Mouse (Mus musculus) small intestine, adult 2 months (tissue): Measurements from ENCODE around the gene Bin2. TPM values are rescaled to one million over a fixed set of nuclear protein-coding genes. Genes with fewer than 3 reads are reported as not detected.
A peak's percentile ranks its signal among the peaks of the same experiment; 100 is the strongest.

Source experiments
- H3K27ac ChIP-seq: fragments of 200-500 bp; 2 replicates; pipeline ENCODE4 v1.5.1; 2012; ENCODE audit warnings: low read depth, low read length, control low read depth, inconsistent platforms; ENCODE audit not compliant: insufficient read depth
- H3K27me3 ChIP-seq: fragments of 200-500 bp; 2 replicates; pipeline ENCODE4 v1.6.1; 2012; ENCODE audit warnings: mild to moderate bottlenecking, moderate library complexity, low read length, inconsistent platforms; ENCODE audit not compliant: control insufficient read depth, insufficient read depth
- H3K36me3 ChIP-seq: fragments of 200-500 bp; 2 replicates; pipeline ENCODE4 v1.6.1; 2012; ENCODE audit warnings: mild to moderate bottlenecking, low read length, control low read depth, inconsistent platforms; ENCODE audit not compliant: control insufficient read depth, insufficient read depth
- H3K4me1 ChIP-seq: fragments of 200-500 bp; 2 replicates; pipeline ENCODE4 v1.6.1; 2012; ENCODE audit warnings: low read length, inconsistent platforms, mixed read lengths; ENCODE audit not compliant: control insufficient read depth, insufficient read depth, insufficient read length
- H3K4me3 ChIP-seq: fragments of 200-500 bp; 2 replicates; pipeline ENCODE4 v1.5.1; 2012; ENCODE audit warnings: low read depth, mild to moderate bottlenecking, control low read depth, inconsistent platforms, low read length, moderate library complexity
- CTCF ChIP-seq: fragments of 200-500 bp; IDR thresholded peaks from 2 replicates; pipeline ENCODE4 v1.5.1; 2012; ENCODE audit warnings: low read depth, mild to moderate bottlenecking, control low read depth, inconsistent platforms, low read length, moderate library complexity, mixed read lengths; ENCODE audit not compliant: insufficient replicate concordance, insufficient read length; ENCODE audit errors: extremely low read depth
- POLR2A ChIP-seq: fragments of 200-500 bp; IDR thresholded peaks from 2 replicates; pipeline ENCODE4 v1.6.1; 2012; ENCODE audit warnings: low read depth, mild to moderate bottlenecking, control low read depth, inconsistent platforms, low read length, moderate library complexity
- WGBS: fragments of 180-500 bp; shearing (Covaris S2); methylation state at CpG from one replicate; pipeline ENCODE4 v1.1.7; 2018; 5-methylcytosine and 5-hydroxymethylcytosine counted together
- polyA plus RNA-seq: library from polyadenylated mRNA; depleted of rRNA; stranded (reverse); fragments of >200 nt; gene quantifications from 2 replicates; pipeline ENCODE4 v1.2.3, GENCODE M21; 2012

Bin2 gene
- polyA plus RNA-seq, 1 experiment = 13.0 TPM

GRCm38 (mm10) chr15:100691990-100692389, 22.6 kb upstream of the Bin2 start:
- peaks cover 46% of the 10 kb centered on the region for H3K36me3 ChIP-seq
- no peak overlapping the region for H3K27ac ChIP-seq
- no peaks in the 10 kb centered on the region for H3K27me3 ChIP-seq
- TF ChIP-seq POLR2A (no peak), CTCF (no peak)
- peaks cover 9% of the 10 kb centered on the region; the same call in 1 of the 2 replicates for H3K4me1 ChIP-seq
- WGBS = 59% methylated on average over 3 of the region's 3 CpGs
- H3K4me3 ChIP-seq = no peak overlapping the region

GRCm38 (mm10) chr15:100687430-100687971, 18.1 kb upstream of the Bin2 start, which contains the start of gene Cela1:
TSS of gene Cela1 (minus strand) at chr15:100687921.
- Histone ChIP-seq H3K27me3 (no peaks in the 10 kb centered on the region), H3K4me1 (peaks cover 14% of the 10 kb centered on the region; the same call in 1 of the 2 replicates), H3K36me3 (peaks cover 8% of the 10 kb centered on the region), H3K27ac (0 out of 2 replicates have a peak within 1 kb of the TSS, but pooled peaks have one; percentile 3), H3K4me3 (no peak within 1 kb of the TSS)
- TF ChIP-seq CTCF (no peak), POLR2A (no peak)
- WGBS = 35% methylated on average over 8 of the region's 8 CpGs

- H3K27me3 ChIP-seq = no peaks in the 10 kb centered on the region
- H3K36me3 ChIP-seq = peaks cover 3% of the 10 kb centered on the region
- H3K27ac ChIP-seq = no peak overlapping the region
- peaks cover 14% of the 10 kb centered on the region; the same call in 1 of the 2 replicates for H3K4me1 ChIP-seq
- H3K4me3 ChIP-seq = no peak overlapping the region
- TF ChIP-seq CTCF (no peak), POLR2A (no peak)
- 40% methylated on average over 12 of the region's 12 CpGs for WGBS
These were observed 17.6 kb upstream of the Bin2 start for GRCm38 (mm10) chr15:100686989-100687388.

GRCm38 (mm10) chr15:100686434-100686833, 17.1 kb upstream of the Bin2 start:
- Histone ChIP-seq H3K27ac (no peak overlapping the region), H3K4me3 (no peak overlapping the region), H3K36me3 (no peaks in the 10 kb centered on the region), H3K4me1 (peaks cover 14% of the 10 kb centered on the region; the same call in 1 of the 2 replicates), H3K27me3 (no peaks in the 10 kb centered on the region)
- WGBS = 88% methylated on average over 6 of the region's 6 CpGs
- TF ChIP-seq POLR2A (no peak), CTCF (no peak)

- Histone ChIP-seq H3K36me3 (no peaks in the 10 kb centered on the region), H3K27me3 (no peaks in the 10 kb centered on the region), H3K4me1 (peaks cover 14% of the 10 kb centered on the region; the same call in 1 of the 2 replicates), H3K27ac (no peak overlapping the region), H3K4me3 (no peak overlapping the region)
- TF ChIP-seq POLR2A = no peak
- no peak for TF ChIP-seq CTCF
- WGBS = 55% methylated on average over 8 of the region's 8 CpGs
These were observed 16.5 kb upstream of the Bin2 start for GRCm38 (mm10) chr15:100685849-100686248.

- Histone ChIP-seq H3K4me3 (peak overlapping the region; percentile 17; the same call in 1 of the 2 replicates), H3K4me1 (peaks cover 14% of the 10 kb centered on the region; the same call in 1 of the 2 replicates), H3K36me3 (no peaks in the 10 kb centered on the region), H3K27ac (no peak overlapping the region), H3K27me3 (no peaks in the 10 kb centered on the region)
- no peak for TF ChIP-seq CTCF
- TF ChIP-seq POLR2A = no peak
- WGBS = 44% methylated on average over 13 of the region's 13 CpGs
These were observed 15.9 kb upstream of the Bin2 start for GRCm38 (mm10) chr15:100685255-100685654.

- WGBS = 74% methylated on average over 10 of the region's 10 CpGs
These were observed 15.1 kb upstream of the Bin2 start for GRCm38 (mm10) chr15:100684450-100684849.

GRCm38 (mm10) chr15:100683041-100683440, 13.7 kb upstream of the Bin2 start:
- Histone ChIP-seq H3K36me3 (no peaks in the 10 kb centered on the region), H3K4me1 (peaks cover 28% of the 10 kb centered on the region), H3K27ac (no peak overlapping the region), H3K27me3 (no peaks in the 10 kb centered on the region), H3K4me3 (no peak overlapping the region)
- 43% methylated on average over 2 of the region's 2 CpGs for WGBS
- peak; percentile 54; the same call in 1 of the 2 replicates for TF ChIP-seq CTCF
- TF ChIP-seq POLR2A = no peak

More at GRCm38 (mm10) chr15:100684450-100684849, 15.1 kb upstream of the Bin2 start:
- Histone ChIP-seq H3K36me3 (no peaks in the 10 kb centered on the region), H3K27ac (no peak overlapping the region), H3K27me3 (no peaks in the 10 kb centered on the region), H3K4me3 (no peak overlapping the region), H3K4me1 (peaks cover 21% of the 10 kb centered on the region; the same call in 1 of the 2 replicates)
- TF ChIP-seq POLR2A (no peak), CTCF (no peak)
